Mouse (Mus musculus): Measurements from ENCODE around the gene Crybb3. TPM values are rescaled to one million over a fixed set of nuclear protein-coding genes. Genes with fewer than 3 reads are reported as not detected.

Gene Crybb3
- polyA plus RNA-seq, 1 experiment from 2014 or later: 1.1 TPM

Other genes starting within 250 kb of the Crybb3 start
- gene Myo18b, start 185.2 kb downstream of the Crybb3 start, polyA plus RNA-seq (2015; fragmentation: Nextera tagmentation; extraction: Ambion mirVana): 0.39 and 0.41 TPM in 2 replicates
- gene Grk3, start 65.8 kb downstream of the Crybb3 start, polyA plus RNA-seq (2015; fragmentation: Nextera tagmentation; extraction: Ambion mirVana): 10.9 and 13.0 TPM in 2 replicates
- not detected in 2 replicates for gene Crybb2, start 11.5 kb downstream of the Crybb3 start, polyA plus RNA-seq (2015; fragmentation: Nextera tagmentation; extraction: Ambion mirVana)
- gene 2900026A02Rik, start 139.7 kb upstream of the Crybb3 start, polyA plus RNA-seq (2015; fragmentation: Nextera tagmentation; extraction: Ambion mirVana): 7.2 and 7.9 TPM in 2 replicates
- gene Tmem211, start 145.3 kb upstream of the Crybb3 start, polyA plus RNA-seq (2015; fragmentation: Nextera tagmentation; extraction: Ambion mirVana): 0.09 TPM in 1 of 2 replicates, not detected in the other
- gene Sgsm1, start 229.2 kb upstream of the Crybb3 start, polyA plus RNA-seq (2015; fragmentation: Nextera tagmentation; extraction: Ambion mirVana): 6.1 and 8.1 TPM in 2 replicates

Measured in kidney, embryonic 16.5 days (tissue).